8 mouse cellular contexts compared by ENCODE assay signal in the genomic region with DNA sequence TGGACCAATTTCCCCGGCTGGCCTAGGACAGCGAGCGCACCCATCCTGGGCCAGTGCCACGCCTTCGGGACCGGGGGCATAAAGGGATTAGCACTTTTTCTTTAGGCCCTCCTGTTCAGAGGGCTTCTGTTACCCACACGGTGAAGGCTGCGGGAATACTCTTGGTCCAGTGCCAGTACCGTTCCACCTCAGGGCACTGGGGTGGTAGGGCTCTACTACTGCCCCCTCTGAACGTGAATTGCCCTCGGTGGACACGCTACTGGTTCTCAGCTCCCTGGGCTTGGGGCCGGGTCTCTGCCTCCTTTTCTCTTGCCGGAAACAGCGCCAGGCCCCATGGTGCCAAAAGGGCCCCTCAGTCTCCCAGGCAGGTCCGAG. TPM values are rescaled to one million over a fixed set of nuclear protein-coding genes. Genes with fewer than 3 reads are reported as not detected.
A peak's percentile ranks its signal among the peaks of the same experiment; 100 is the strongest.
DNase-seq lines count a peak whose midpoint lies in the region; ATAC-seq and TF ChIP-seq lines count a peak whose summit lies in the region.

No protein-coding gene starts in this region.

- DNase-seq in cerebellum, adult 9-10 months = peak; percentile 64
- DNase-seq in cerebellum, adult 9-11 months = no peak
- peak; percentile 35 for DNase-seq in retina, embryonic 14.5 days (ENCODE audit: low spot score)
- no peak for DNase-seq in retina, postnatal 1 day
- DNase-seq in liver, embryonic 13.5 days = no peak
- DNase-seq in stomach, postnatal 0 days (ENCODE audit: low spot score) = no peak
- no peak for DNase-seq in right cerebral cortex, adult 2 months (ENCODE audit: low spot score in 2 of 2)
- no peak for DNase-seq in adrenal gland, adult 8-10 months

- peaks cover 2% of the 10 kb centered on the region; the same call in 1 of the 2 replicates for H3K27me3 ChIP-seq in liver, embryonic 13.5 days
- no peaks in the 10 kb centered on the region for H3K27me3 ChIP-seq in stomach, postnatal 0 days (ENCODE audit: control insufficient read depth, insufficient read depth, low read length)

- no peak overlapping the region for H3K27ac ChIP-seq in liver, embryonic 13.5 days
- H3K27ac ChIP-seq in stomach, postnatal 0 days (replicated peaks) = peak overlapping the region; percentile 65

- peaks cover 78% of the 10 kb centered on the region for H3K36me3 ChIP-seq in liver, embryonic 13.5 days
- H3K36me3 ChIP-seq in stomach, postnatal 0 days (ENCODE audit: control insufficient read depth, insufficient read depth, low read length) = peaks cover 15% of the 10 kb centered on the region

- no peak for TF ChIP-seq EP300 in stomach, postnatal 0 days (optimal IDR thresholded peaks at IDR 0.05)

- 78% methylated on average over 16 of the region's 16 CpGs for WGBS in liver, embryonic 13.5 days (ENCODE audit: insufficient replicate concordance)
- 31% methylated on average over 16 of the region's 16 CpGs for WGBS in stomach, postnatal 0 days

- H3K4me2 ChIP-seq in liver, embryonic 13.5 days = peak overlapping the region; percentile 50
- H3K4me2 ChIP-seq in stomach, postnatal 0 days (replicated peaks; ENCODE audit: low read depth) = peak overlapping the region; percentile 47

- peaks cover 53% of the 10 kb centered on the region for H3K4me1 ChIP-seq in liver, embryonic 13.5 days (replicated peaks)
- peaks cover 17% of the 10 kb centered on the region for H3K4me1 ChIP-seq in stomach, postnatal 0 days (replicated peaks; ENCODE audit: control insufficient read depth, insufficient read depth)

- 0 out of 2 replicates have a peak overlapping the region, but pooled peaks have one; percentile 23 for H3K4me3 ChIP-seq in liver, embryonic 13.5 days (replicated peaks)
- H3K4me3 ChIP-seq in stomach, postnatal 0 days (ENCODE audit: low read depth, low read length) = peak overlapping the region; percentile 26; the same call in 1 of the 2 replicates

- H3K9ac ChIP-seq in liver, embryonic 13.5 days = no peak overlapping the region
- H3K9ac ChIP-seq in stomach, postnatal 0 days (ENCODE audit: low read length) = peak overlapping the region; percentile 48; the same call in 1 of the 2 replicates

- no peak for TF ChIP-seq CTCF in stomach, postnatal 0 days (IDR thresholded peaks at IDR 0.05; ENCODE audit: low read depth)

- no peak for ATAC-seq in liver, embryonic 13.5 days (ENCODE audit: low read depth)
- no peak; the same call in 1 of the 2 replicates for ATAC-seq in stomach, postnatal 0 days (ENCODE audit: low FRiP score, low TSS enrichment)

- no peaks in the 10 kb centered on the region for H3K9me3 ChIP-seq in liver, embryonic 13.5 days (replicated peaks)
- H3K9me3 ChIP-seq in stomach, postnatal 0 days (ENCODE audit: control insufficient read depth, low read length) = no peaks in the 10 kb centered on the region

RNA-seq across cellular contexts. Expression of gene 2700081O15Rik, which starts 6.2 kb away (rescaled TPM):
- polyA plus RNA-seq in liver, embryonic 13.5 days (2015; fragmentation: Nextera tagmentation; extraction: Ambion mirVana) = 0.93 and 1.00 TPM in 2 replicates
- 2.6 and 3.3 TPM in 2 replicates for polyA plus RNA-seq in stomach, postnatal 0 days (2015; fragmentation: Nextera tagmentation; extraction: Ambion mirVana)
- total RNA-seq in adrenal gland, adult 8-10 months (2022) = 10 to 100 TPM; 20.2 to 29.5 (median 27.3) TPM

RNA-seq across cellular contexts. Expression of gene Spindoc, which starts 40.8 kb away (rescaled TPM):
- polyA plus RNA-seq in liver, embryonic 13.5 days (2015; fragmentation: Nextera tagmentation; extraction: Ambion mirVana) = 3.7 and 4.7 TPM in 2 replicates
- 13.5 and 14.2 TPM in 2 replicates for polyA plus RNA-seq in stomach, postnatal 0 days (2015; fragmentation: Nextera tagmentation; extraction: Ambion mirVana)
- 10 to 100 TPM; 20.3 to 27.0 (median 25.5) TPM for total RNA-seq in adrenal gland, adult 8-10 months (2022)

RNA-seq across cellular contexts. Expression of gene Rtn3, which starts 59.4 kb away (rescaled TPM):
- polyA plus RNA-seq in liver, embryonic 13.5 days (2015; fragmentation: Nextera tagmentation; extraction: Ambion mirVana) = 67.5 and 73.5 TPM in 2 replicates
- polyA plus RNA-seq in stomach, postnatal 0 days (2015; fragmentation: Nextera tagmentation; extraction: Ambion mirVana) = 116 and 120 TPM in 2 replicates
- total RNA-seq in adrenal gland, adult 8-10 months (2022) = 100 to 1,000 TPM; 117 to 159 (median 137) TPM

Comparison
In these comparisons a context has a peak if more than half of its experiments do, and no peak if none do; other contexts are left out.
1. DNase-seq: peak in cerebellum, adult 9-10 months (single experiment) and retina, embryonic 14.5 days (single experiment); none in cerebellum, adult 9-11 months (single experiment), retina, postnatal 1 day (single experiment), liver, embryonic 13.5 days (single experiment), stomach, postnatal 0 days (single experiment), right cerebral cortex, adult 2 months (0 of 2) and adrenal gland, adult 8-10 months (single experiment).